Mouse (Mus musculus): ENCODE data around the gene Epb41. TPM values are rescaled to one million over a fixed set of nuclear protein-coding genes. Genes with fewer than 3 reads are reported as not detected.

Epb41 gene
- 112 TPM for polyA plus RNA-seq (2014; fragmentation: Illumina TruSeq; extraction: RNeasy Lipid Tissue Mini Kit (QIAGEN cat#74804); ENCODE audit: low read depth, low replicate concordance)

GRCm38 (mm10) chr4:132074933-132075769, at the start of gene Epb41:
Gene Epb41, minus strand, starts transcription at chr4:132075321.

GRCm38 (mm10) chr4:132074077-132074932, 816 bp downstream of the Epb41 start, which contains the start of gene Gm10300:
Gene Gm10300, plus strand, starts transcription at chr4:132074697.

GRCm38 (mm10) chr4:131921461-131922346, 153.4 kb downstream of the Epb41 start, which contains the start of gene Tmem200b:
Gene Tmem200b, plus strand, starts transcription at chr4:131921771.

Other genes starting within 250 kb of the Epb41 start
- 8.6 TPM for gene Ptpru, start 237.0 kb downstream of the Epb41 start, polyA plus RNA-seq (2014; fragmentation: Illumina TruSeq; extraction: RNeasy Lipid Tissue Mini Kit (QIAGEN cat#74804); ENCODE audit: low read depth, low replicate concordance)
- 4.2 TPM for gene Mecr, start 231.9 kb downstream of the Epb41 start, polyA plus RNA-seq (2014; fragmentation: Illumina TruSeq; extraction: RNeasy Lipid Tissue Mini Kit (QIAGEN cat#74804); ENCODE audit: low read depth, low replicate concordance)
- 12.8 TPM for gene Srsf4, start 201.7 kb downstream of the Epb41 start, polyA plus RNA-seq (2014; fragmentation: Illumina TruSeq; extraction: RNeasy Lipid Tissue Mini Kit (QIAGEN cat#74804); ENCODE audit: low read depth, low replicate concordance)
- not detected for gene Tmem200b, start 153.6 kb downstream of the Epb41 start, polyA plus RNA-seq (2014; fragmentation: Illumina TruSeq; extraction: RNeasy Lipid Tissue Mini Kit (QIAGEN cat#74804); ENCODE audit: low read depth, low replicate concordance)
- 0.61 TPM for gene Gm10300, start 624 bp downstream of the Epb41 start, polyA plus RNA-seq (2014; fragmentation: Illumina TruSeq; extraction: RNeasy Lipid Tissue Mini Kit (QIAGEN cat#74804); ENCODE audit: low read depth, low replicate concordance)
- gene Oprd1, start 69.2 kb upstream of the Epb41 start, polyA plus RNA-seq (2014; fragmentation: Illumina TruSeq; extraction: RNeasy Lipid Tissue Mini Kit (QIAGEN cat#74804); ENCODE audit: low read depth, low replicate concordance) = not detected
- gene Ythdf2, start 137.0 kb upstream of the Epb41 start, polyA plus RNA-seq (2014; fragmentation: Illumina TruSeq; extraction: RNeasy Lipid Tissue Mini Kit (QIAGEN cat#74804); ENCODE audit: low read depth, low replicate concordance) = 38.8 TPM
- gene Gmeb1, start 186.3 kb upstream of the Epb41 start, polyA plus RNA-seq (2014; fragmentation: Illumina TruSeq; extraction: RNeasy Lipid Tissue Mini Kit (QIAGEN cat#74804); ENCODE audit: low read depth, low replicate concordance) = 3.7 TPM
- 15.7 TPM for gene Taf12, start 199.1 kb upstream of the Epb41 start, polyA plus RNA-seq (2014; fragmentation: Illumina TruSeq; extraction: RNeasy Lipid Tissue Mini Kit (QIAGEN cat#74804); ENCODE audit: low read depth, low replicate concordance)
- not detected for gene Rab42, start 228.1 kb upstream of the Epb41 start, polyA plus RNA-seq (2014; fragmentation: Illumina TruSeq; extraction: RNeasy Lipid Tissue Mini Kit (QIAGEN cat#74804); ENCODE audit: low read depth, low replicate concordance)